Mouse (Mus musculus): ENCODE data around the gene Slc22a22.
"Not testable (repeated sequence)": the region's sequence is repeated elsewhere in the genome, so short reads cannot be mapped to it uniquely, and the experiment has no call there.

GRCm38 (mm10) chr15:57240061-57240460 lies 237.4 kb downstream of the Slc22a22 start:
- not testable (repeated sequence) for TF ChIP-seq POLR2A (IDR thresholded peaks at IDR 0.05; ENCODE audit: insufficient read length, low read depth); MAX (IDR thresholded peaks at IDR 0.05; ENCODE audit: low read depth); TCF12 (IDR thresholded peaks at IDR 0.05; ENCODE audit: insufficient read depth, poor library complexity, severe bottlenecking); MYOD1 (IDR thresholded peaks at IDR 0.05; ENCODE audit: control insufficient read depth in 1 of 3, insufficient read length in 2 of 3, low read depth in 2 of 3); USF1 (IDR thresholded peaks at IDR 0.05; ENCODE audit: low read depth); REST (IDR thresholded peaks at IDR 0.05; ENCODE audit: insufficient read depth, insufficient read length); POLR2AphosphoS2 (IDR thresholded peaks at IDR 0.05; ENCODE audit: insufficient read length, low read depth); E2F4 (IDR thresholded peaks at IDR 0.05; ENCODE audit: insufficient read depth); CEBPB (IDR thresholded peaks at IDR 0.05; ENCODE audit: insufficient read depth, poor library complexity, severe bottlenecking)
